Mouse (Mus musculus): Measurements from ENCODE around the gene Ftcd.

Gene Ftcd

GRCm38 (mm10) chr10:76622928-76623680 is 47.7 kb downstream of the Ftcd start, which contains the start of gene Col6a2:
Gene Col6a2 (minus strand): TSS chr10:76623630.
- TF ChIP-seq CTCF (conservative IDR thresholded peaks at IDR 0.05; ENCODE audit: low read length) (no peak), NANOG (IDR thresholded peaks at IDR 0.05; ENCODE audit: borderline replicate concordance, low read length) (no peak), POU5F1 (IDR thresholded peaks at IDR 0.05; ENCODE audit: borderline replicate concordance, low read length) (no peak)
- H3K4me3 ChIP-seq (replicated peaks; ENCODE audit: low read length): peak within 1 kb of the TSS; percentile 64

GRCm38 (mm10) chr10:76623734-76624133 is 48.3 kb downstream of the Ftcd start:
- TF ChIP-seq CTCF (conservative IDR thresholded peaks at IDR 0.05; ENCODE audit: low read length) (no peak), POU5F1 (IDR thresholded peaks at IDR 0.05; ENCODE audit: borderline replicate concordance, low read length) (no peak), NANOG (IDR thresholded peaks at IDR 0.05; ENCODE audit: borderline replicate concordance, low read length) (no peak)
- Histone ChIP-seq H3K4me3 (replicated peaks; ENCODE audit: low read length) (no peak overlapping the region), H3K4me1 (replicated peaks; ENCODE audit: low read depth, low read length) (peaks cover 10% of the 10 kb centered on the region), H3K9me3 (ENCODE audit: low read length) (no peaks in the 10 kb centered on the region), H3K36me3 (ENCODE audit: insufficient read depth, low read length) (no peaks in the 10 kb centered on the region), H3K27me3 (ENCODE audit: insufficient read depth, low read length) (peaks cover 34% of the 10 kb centered on the region)

More at GRCm38 (mm10) chr10:76622928-76623680, 47.7 kb downstream of the Ftcd start, which contains the start of gene Col6a2:
- Histone ChIP-seq H3K9me3 (ENCODE audit: low read length) (no peaks in the 10 kb centered on the region), H3K4me1 (replicated peaks; ENCODE audit: low read depth, low read length) (peaks cover 10% of the 10 kb centered on the region), H3K27me3 (ENCODE audit: insufficient read depth, low read length) (peaks cover 34% of the 10 kb centered on the region), H3K36me3 (ENCODE audit: insufficient read depth, low read length) (no peaks in the 10 kb centered on the region)

- H3K9me3 ChIP-seq (ENCODE audit: low read length): no peaks in the 10 kb centered on the region
- no peak for TF ChIP-seq CTCF (conservative IDR thresholded peaks at IDR 0.05; ENCODE audit: low read length)
- peaks cover 34% of the 10 kb centered on the region for H3K27me3 ChIP-seq (ENCODE audit: insufficient read depth, low read length)
- H3K4me3 ChIP-seq (replicated peaks; ENCODE audit: low read length): no peak overlapping the region
- H3K36me3 ChIP-seq (ENCODE audit: insufficient read depth, low read length): no peaks in the 10 kb centered on the region
- H3K4me1 ChIP-seq (replicated peaks; ENCODE audit: low read depth, low read length): peaks cover 10% of the 10 kb centered on the region
Measured at GRCm38 (mm10) chr10:76624903-76625302, 49.5 kb downstream of the Ftcd start.

- Histone ChIP-seq H3K4me3 (replicated peaks; ENCODE audit: low read length) (no peak overlapping the region), H3K9me3 (ENCODE audit: low read length) (no peaks in the 10 kb centered on the region), H3K36me3 (ENCODE audit: insufficient read depth, low read length) (no peaks in the 10 kb centered on the region), H3K4me1 (replicated peaks; ENCODE audit: low read depth, low read length) (peaks cover 8% of the 10 kb centered on the region), H3K27me3 (ENCODE audit: insufficient read depth, low read length) (peaks cover 20% of the 10 kb centered on the region)
- TF ChIP-seq POU5F1 (IDR thresholded peaks at IDR 0.05; ENCODE audit: borderline replicate concordance, low read length): no peak
- no peak for TF ChIP-seq NANOG (IDR thresholded peaks at IDR 0.05; ENCODE audit: borderline replicate concordance, low read length)
- TF ChIP-seq CTCF (conservative IDR thresholded peaks at IDR 0.05; ENCODE audit: low read length): no peak
Measured at GRCm38 (mm10) chr10:76627714-76628113, 52.3 kb downstream of the Ftcd start.

- TF ChIP-seq CTCF (conservative IDR thresholded peaks at IDR 0.05; ENCODE audit: low read length): no peak
- no peak for TF ChIP-seq NANOG (IDR thresholded peaks at IDR 0.05; ENCODE audit: borderline replicate concordance, low read length)
- TF ChIP-seq POU5F1 (IDR thresholded peaks at IDR 0.05; ENCODE audit: borderline replicate concordance, low read length): no peak
- H3K27me3 ChIP-seq (ENCODE audit: insufficient read depth, low read length): no peaks in the 10 kb centered on the region; the same call in 1 of the 2 replicates
- no peaks in the 10 kb centered on the region for H3K4me1 ChIP-seq (replicated peaks; ENCODE audit: low read depth, low read length)
- H3K36me3 ChIP-seq (ENCODE audit: insufficient read depth, low read length): no peaks in the 10 kb centered on the region
- H3K9me3 ChIP-seq (ENCODE audit: low read length): no peaks in the 10 kb centered on the region
- H3K4me3 ChIP-seq (replicated peaks; ENCODE audit: low read length): no peak overlapping the region
Measured at GRCm38 (mm10) chr10:76630657-76631056, 55.2 kb downstream of the Ftcd start.

GRCm38 (mm10) chr10:76632630-76633029 is 57.2 kb downstream of the Ftcd start:
- no peaks in the 10 kb centered on the region for H3K36me3 ChIP-seq (ENCODE audit: insufficient read depth, low read length)
- H3K4me3 ChIP-seq (replicated peaks; ENCODE audit: low read length): no peak overlapping the region
- H3K27me3 ChIP-seq (ENCODE audit: insufficient read depth, low read length): no peaks in the 10 kb centered on the region; the same call in 1 of the 2 replicates
- H3K9me3 ChIP-seq (ENCODE audit: low read length): no peaks in the 10 kb centered on the region
- no peaks in the 10 kb centered on the region for H3K4me1 ChIP-seq (replicated peaks; ENCODE audit: low read depth, low read length)
- TF ChIP-seq CTCF (conservative IDR thresholded peaks at IDR 0.05; ENCODE audit: low read length) (no peak), POU5F1 (IDR thresholded peaks at IDR 0.05; ENCODE audit: borderline replicate concordance, low read length) (no peak), NANOG (IDR thresholded peaks at IDR 0.05; ENCODE audit: borderline replicate concordance, low read length) (no peak)

- no peak overlapping the region for H3K4me3 ChIP-seq (replicated peaks; ENCODE audit: low read length)
- no peaks in the 10 kb centered on the region for H3K4me1 ChIP-seq (replicated peaks; ENCODE audit: low read depth, low read length)
- H3K36me3 ChIP-seq (ENCODE audit: insufficient read depth, low read length): no peaks in the 10 kb centered on the region
- no peaks in the 10 kb centered on the region for H3K9me3 ChIP-seq (ENCODE audit: low read length)
- TF ChIP-seq POU5F1 (IDR thresholded peaks at IDR 0.05; ENCODE audit: borderline replicate concordance, low read length) (no peak), CTCF (conservative IDR thresholded peaks at IDR 0.05; ENCODE audit: low read length) (no peak), NANOG (IDR thresholded peaks at IDR 0.05; ENCODE audit: borderline replicate concordance, low read length) (no peak)
- H3K27me3 ChIP-seq (ENCODE audit: insufficient read depth, low read length): no peaks in the 10 kb centered on the region
Measured at GRCm38 (mm10) chr10:76634094-76634571, 58.7 kb downstream of the Ftcd start.

- no peaks in the 10 kb centered on the region for H3K4me1 ChIP-seq (replicated peaks; ENCODE audit: low read depth, low read length)
- TF ChIP-seq CTCF (conservative IDR thresholded peaks at IDR 0.05; ENCODE audit: low read length) (no peak), POU5F1 (IDR thresholded peaks at IDR 0.05; ENCODE audit: borderline replicate concordance, low read length) (no peak), NANOG (IDR thresholded peaks at IDR 0.05; ENCODE audit: borderline replicate concordance, low read length) (no peak)
- no peaks in the 10 kb centered on the region for H3K9me3 ChIP-seq (ENCODE audit: low read length)
- H3K4me3 ChIP-seq (replicated peaks; ENCODE audit: low read length): no peak overlapping the region
- H3K27me3 ChIP-seq (ENCODE audit: insufficient read depth, low read length): no peaks in the 10 kb centered on the region
- no peaks in the 10 kb centered on the region for H3K36me3 ChIP-seq (ENCODE audit: insufficient read depth, low read length)
Measured at GRCm38 (mm10) chr10:76634584-76634983, 59.1 kb downstream of the Ftcd start.
